Mouse (Mus musculus): Measurements from ENCODE around the gene Ano6.

Ano6 gene

GRCm38 (mm10) chr15:95945951-95946708, 155.5 kb downstream of the Ano6 start:
- no peak for DNase-seq

- DNase-seq = no peak
Measured at GRCm38 (mm10) chr15:95948411-95948810, 157.8 kb downstream of the Ano6 start.

- DNase-seq = no peak
Measured at GRCm38 (mm10) chr15:95949336-95949735, 158.7 kb downstream of the Ano6 start.

GRCm38 (mm10) chr15:95951497-95951896, 160.9 kb downstream of the Ano6 start:
- no peak for DNase-seq

- no peak for DNase-seq
Measured at GRCm38 (mm10) chr15:95956692-95957091, 166.0 kb downstream of the Ano6 start.

- DNase-seq = no peak
Measured at GRCm38 (mm10) chr15:95962411-95963123, 171.9 kb downstream of the Ano6 start.

GRCm38 (mm10) chr15:95963124-95963482, 172.5 kb downstream of the Ano6 start:
- DNase-seq = no peak

GRCm38 (mm10) chr15:95963533-95964250, 173.0 kb downstream of the Ano6 start:
- no peak for DNase-seq

- no peak for DNase-seq
Measured at GRCm38 (mm10) chr15:95964251-95964561, 173.6 kb downstream of the Ano6 start.

GRCm38 (mm10) chr15:95966979-95967378, 176.3 kb downstream of the Ano6 start:
- no peak for DNase-seq

GRCm38 (mm10) chr15:95967516-95968196, 177.0 kb downstream of the Ano6 start:
- no peak for DNase-seq

GRCm38 (mm10) chr15:95969596-95969995, 179.0 kb downstream of the Ano6 start:
- DNase-seq = no peak

GRCm38 (mm10) chr15:95970176-95970575, 179.5 kb downstream of the Ano6 start:
- DNase-seq = no peak

- no peak for DNase-seq
Measured at GRCm38 (mm10) chr15:95970691-95971090, 180.0 kb downstream of the Ano6 start.

GRCm38 (mm10) chr15:95971302-95971701, 180.7 kb downstream of the Ano6 start:
- no peak for DNase-seq

- no peak for DNase-seq
Measured at GRCm38 (mm10) chr15:95972156-95972555, 181.5 kb downstream of the Ano6 start.

GRCm38 (mm10) chr15:95972621-95973020, 182.0 kb downstream of the Ano6 start:
- DNase-seq = no peak

- DNase-seq = no peak
Measured at GRCm38 (mm10) chr15:95974021-95974597, 183.5 kb downstream of the Ano6 start.

GRCm38 (mm10) chr15:95976156-95976876, 185.7 kb downstream of the Ano6 start:
- DNase-seq = no peak

- DNase-seq = no peak
Measured at GRCm38 (mm10) chr15:95977169-95977938, 186.7 kb downstream of the Ano6 start.

- no peak for DNase-seq
Measured at GRCm38 (mm10) chr15:95977939-95978252, 187.3 kb downstream of the Ano6 start.

GRCm38 (mm10) chr15:95980641-95981040, 190.0 kb downstream of the Ano6 start:
- no peak for DNase-seq
